24 mouse cellular contexts compared by ENCODE assay signal in genomic region chr12:41727764-41728338, GRCm38 (mm10).
A peak's percentile ranks its signal among the peaks of the same experiment; 100 is the strongest.
DNase-seq lines count a peak whose midpoint lies in the region; ATAC-seq and TF ChIP-seq lines count a peak whose summit lies in the region.
"Had no signal": no experiment of that assay in that cellular context is flagged by ENCODE, and none has a peak within 500 bp of the region (broad histone marks: within the 10 kb centered on the region; RNA-seq: fewer than 3 reads in every experiment).

No protein-coding gene starts in this region.

- WGBS in forebrain, postnatal 0 days, result 43% methylated on average over 1 of the region's 1 CpGs
- WGBS in forebrain, embryonic 13.5 days, result 67% methylated on average over 1 of the region's 1 CpGs

- H3K27me3 ChIP-seq in forebrain, postnatal 0 days (ENCODE audit: insufficient read depth, low read length), result no peaks in the 10 kb centered on the region
- H3K27me3 ChIP-seq in forebrain, embryonic 13.5 days, result no peaks in the 10 kb centered on the region
- H3K27me3 ChIP-seq: embryonic facial prominence, embryonic 15.5 days; heart, embryonic 13.5 days; limb, embryonic 13.5 days; lung, embryonic 15.5 days had no signal

- no peak overlapping the region for H3K27ac ChIP-seq in forebrain, postnatal 0 days (ENCODE audit: low read depth, low read length)
- H3K27ac ChIP-seq in forebrain, embryonic 13.5 days, result no peak overlapping the region
- H3K27ac ChIP-seq in embryonic fibroblast, embryonic 13.5 days (ENCODE audit: insufficient read depth, low read length), result 0 out of 2 replicates have a peak overlapping the region, but pooled peaks have one; percentile 14
- H3K27ac ChIP-seq: embryonic facial prominence, embryonic 10.5 days; embryonic facial prominence, embryonic 15.5 days; gastrocnemius, adult 2 months; heart, embryonic 13.5 days; hindbrain, embryonic 10.5 days; layer of hippocampus, adult 2 months; limb, embryonic 13.5 days; lung, embryonic 15.5 days had no signal

- TF ChIP-seq POLR2A in embryonic fibroblast, embryonic 13.5 days (IDR thresholded peaks at IDR 0.05; ENCODE audit: low read depth, low read length), result no peak

- no peak for DNase-seq in forebrain, postnatal 0 days
- peak; percentile 52 for DNase-seq in CD4-positive, CD25-positive, alpha-beta regulatory T cell, adult 2 months (ENCODE audit: low read depth, low spot score)
- peak; percentile 29 for DNase-seq in ES-CJ7 (ENCODE audit: low read depth, low spot score)
- DNase-seq in gastrocnemius, postnatal 36 days, result no peak
- DNase-seq in spleen, adult 18-20 months, result no peak
- no peak for DNase-seq in heart, postnatal 25 days (ENCODE audit: low spot score)
- DNase-seq: adrenal gland, adult 8-10 months; cerebellum, adult 8-10 months; cerebellum, postnatal 25 days; gastrocnemius, adult 2 months; kidney, postnatal 25 days; lung, postnatal 36 days had no signal

- H3K9ac ChIP-seq in forebrain, postnatal 0 days, result no peak overlapping the region
- H3K9ac ChIP-seq in forebrain, embryonic 13.5 days, result no peak overlapping the region
- H3K9ac ChIP-seq: embryonic facial prominence, embryonic 15.5 days; heart, embryonic 13.5 days; limb, embryonic 13.5 days; lung, embryonic 15.5 days had no signal

- H3K4me3 ChIP-seq in forebrain, postnatal 0 days (ENCODE audit: low read depth, low read length), result no peak overlapping the region
- no peak overlapping the region for H3K4me3 ChIP-seq in forebrain, embryonic 13.5 days
- no peak overlapping the region for H3K4me3 ChIP-seq in embryonic fibroblast, embryonic 13.5 days (ENCODE audit: insufficient read depth, low read length)
- H3K4me3 ChIP-seq: embryonic facial prominence, embryonic 10.5 days; embryonic facial prominence, embryonic 15.5 days; gastrocnemius, adult 2 months; heart, embryonic 13.5 days; hindbrain, embryonic 10.5 days; layer of hippocampus, adult 2 months; limb, embryonic 13.5 days; lung, embryonic 15.5 days had no signal

- intact Hi-C loops in gastrocnemius, postnatal 36 days (cut with DNase I), result no loop called here
- intact Hi-C loops in heart, postnatal 25 days (cut with DNase I), result no loop called here

- TF ChIP-seq CTCF in forebrain, postnatal 0 days (IDR thresholded peaks at IDR 0.05; ENCODE audit: low read depth), result no peak
- no peak for TF ChIP-seq CTCF in embryonic fibroblast, embryonic 13.5 days (IDR thresholded peaks at IDR 0.05; ENCODE audit: borderline replicate concordance, insufficient read depth, low read length)

- H3K36me3 ChIP-seq in forebrain, postnatal 0 days (ENCODE audit: insufficient read depth), result no peaks in the 10 kb centered on the region
- no peaks in the 10 kb centered on the region for H3K36me3 ChIP-seq in forebrain, embryonic 13.5 days (ENCODE audit: poor library complexity, severe bottlenecking)
- H3K36me3 ChIP-seq: embryonic facial prominence, embryonic 10.5 days; embryonic facial prominence, embryonic 15.5 days; heart, embryonic 13.5 days; hindbrain, embryonic 10.5 days; limb, embryonic 13.5 days; lung, embryonic 15.5 days had no signal

- H3K4me2 ChIP-seq in forebrain, postnatal 0 days (ENCODE audit: low read depth), result no peak overlapping the region
- H3K4me2 ChIP-seq in forebrain, embryonic 13.5 days, result no peak overlapping the region
- H3K4me2 ChIP-seq: embryonic facial prominence, embryonic 15.5 days; heart, embryonic 13.5 days; limb, embryonic 13.5 days; liver, embryonic 11.5 days; lung, embryonic 15.5 days; midbrain, embryonic 11.5 days had no signal

- 0 out of 2 replicates have a peak, but pooled peaks cover 3% of the 10 kb centered on the region for H3K9me3 ChIP-seq in forebrain, postnatal 0 days (ENCODE audit: low read length)
- H3K9me3 ChIP-seq in forebrain, embryonic 13.5 days (replicated peaks), result no peaks in the 10 kb centered on the region
- H3K9me3 ChIP-seq: embryonic facial prominence, embryonic 10.5 days; embryonic facial prominence, embryonic 15.5 days; heart, embryonic 13.5 days; hindbrain, embryonic 10.5 days; limb, embryonic 13.5 days; lung, embryonic 15.5 days had no signal

- H3K4me1 ChIP-seq in forebrain, postnatal 0 days (ENCODE audit: insufficient read depth), result peaks cover 6% of the 10 kb centered on the region
- H3K4me1 ChIP-seq in forebrain, embryonic 13.5 days, result peaks cover 26% of the 10 kb centered on the region
- H3K4me1 ChIP-seq in embryonic fibroblast, embryonic 13.5 days (ENCODE audit: control insufficient read depth, insufficient read depth, low read length), result no peaks in the 10 kb centered on the region
- H3K4me1 ChIP-seq: embryonic facial prominence, embryonic 10.5 days; embryonic facial prominence, embryonic 15.5 days; heart, embryonic 13.5 days; hindbrain, embryonic 10.5 days; limb, embryonic 13.5 days; lung, embryonic 15.5 days had no signal

- peak; percentile 25; the same call in 1 of the 2 replicates for ATAC-seq in forebrain, postnatal 0 days
- no peak for ATAC-seq in forebrain, embryonic 13.5 days
- ATAC-seq: intestine, postnatal 0 days had no signal

Comparison
In these comparisons a context has a peak if more than half of its experiments do, and no peak if none do; other contexts are left out.
1. DNase-seq: peak in CD4-positive, CD25-positive, alpha-beta regulatory T cell, adult 2 months (single experiment) and ES-CJ7 (single experiment); none in forebrain, postnatal 0 days (single experiment), gastrocnemius, postnatal 36 days (0 of 2), spleen, adult 18-20 months (0 of 2) and heart, postnatal 25 days (single experiment).